Mouse (Mus musculus) G1E (cell line): Measurements from ENCODE around the gene Sun2.

Experiments used
- CTCF ChIP-seq: IDR thresholded peaks from 2 replicates; pipeline ENCODE4 v1.5.1; 2012; ENCODE audit warnings: low read depth, low read length, inconsistent platforms, mixed read lengths
- GATA1 ChIP-seq: IDR thresholded peaks from 2 replicates; pipeline ENCODE4 v1.6.1; 2012; ENCODE audit warnings: borderline replicate concordance, low read length, inconsistent platforms, mixed read lengths
- GATA2 ChIP-seq: IDR thresholded peaks from 2 replicates; pipeline ENCODE4 v1.6.1; 2012; ENCODE audit warnings: low read depth, low read length, inconsistent platforms, borderline replicate concordance
- POLR2AphosphoS5 ChIP-seq: IDR thresholded peaks from 2 replicates; pipeline ENCODE4 v1.6.1; 2012; ENCODE audit warnings: low read depth, low read length, inconsistent platforms; ENCODE audit not compliant: insufficient replicate concordance
- TAL1 ChIP-seq: conservative IDR thresholded peaks from 2 replicates; pipeline ENCODE4 v1.6.1; 2012; ENCODE audit warnings: low read depth, low read length, inconsistent platforms, mixed read lengths

DNA sequence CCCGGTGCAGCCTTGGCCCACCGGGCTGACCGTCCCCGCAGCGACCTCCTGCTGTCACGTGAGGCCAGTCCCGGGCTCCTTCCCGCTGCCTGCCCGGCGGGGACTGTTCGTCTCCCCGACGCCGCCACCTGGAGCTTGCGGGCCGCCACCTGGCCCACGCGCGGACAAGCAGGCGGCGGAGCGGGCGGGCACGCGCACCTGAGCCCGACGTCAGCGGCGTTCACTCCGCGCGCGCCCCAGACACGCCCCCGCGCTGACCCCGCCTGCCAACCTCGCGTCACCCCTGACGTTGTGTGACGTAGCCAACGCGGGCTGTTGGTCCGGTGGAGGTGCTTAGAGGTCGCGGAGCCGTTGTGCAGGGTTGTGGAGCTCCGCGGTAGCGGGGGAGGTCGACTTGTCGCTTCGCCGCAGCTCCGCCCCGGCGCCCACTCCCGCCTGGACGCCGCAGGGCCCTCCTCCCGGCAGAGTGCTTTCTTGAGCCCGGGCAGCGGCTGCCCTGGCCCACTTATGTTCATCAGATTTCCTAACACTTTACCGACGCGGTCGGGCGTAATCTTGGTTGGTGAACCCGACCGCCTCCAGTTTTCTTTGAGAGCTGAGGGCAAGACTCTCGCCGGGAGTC, 54.6 kb downstream of the Sun2 start, which contains the start of gene Josd1:
- TF ChIP-seq GATA1 (no peak), CTCF (no peak), POLR2AphosphoS5 (no peak), GATA2 (no peak), TAL1 (no peak)
